Mouse (Mus musculus): ENCODE data around the gene Jag1.

The Jag1 gene

DNA sequence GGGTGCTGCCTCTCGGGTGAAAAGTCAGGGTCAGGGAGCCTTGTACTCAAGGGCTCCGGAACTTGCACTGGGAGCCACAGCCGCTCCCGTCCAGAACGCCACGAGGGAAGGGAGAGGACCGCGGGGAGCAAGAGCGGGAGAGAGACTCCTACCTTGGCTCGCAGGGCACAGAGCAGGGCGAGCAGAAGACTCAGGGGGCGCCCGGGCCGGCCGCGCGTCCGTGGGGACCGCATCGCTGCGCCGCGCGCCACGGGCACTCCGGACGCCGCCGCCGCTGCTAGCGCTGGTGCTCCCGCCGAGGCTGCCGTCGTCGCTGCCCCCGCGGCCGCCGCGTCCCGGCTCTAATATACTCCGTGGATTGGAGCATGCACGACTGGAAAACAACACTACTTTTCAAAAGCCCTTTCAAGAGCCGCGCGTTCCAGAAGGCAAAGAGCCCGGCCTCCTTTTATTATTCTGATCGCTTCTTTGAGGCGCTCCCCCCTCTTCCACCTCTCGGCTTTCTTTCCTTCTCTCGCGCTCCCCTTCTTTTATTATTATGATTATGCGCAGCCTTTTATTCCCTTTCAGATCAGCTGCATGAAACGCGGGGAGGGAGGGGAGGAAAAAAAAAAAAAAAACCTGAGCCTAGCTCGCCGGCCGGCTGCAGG, at the start of gene Jag1:
TSS of gene Jag1 (minus strand) at position 620 of the 650 bp plus-strand sequence.
- DNase-seq (ENCODE audit: low spot score): peak; percentile 32

DNA sequence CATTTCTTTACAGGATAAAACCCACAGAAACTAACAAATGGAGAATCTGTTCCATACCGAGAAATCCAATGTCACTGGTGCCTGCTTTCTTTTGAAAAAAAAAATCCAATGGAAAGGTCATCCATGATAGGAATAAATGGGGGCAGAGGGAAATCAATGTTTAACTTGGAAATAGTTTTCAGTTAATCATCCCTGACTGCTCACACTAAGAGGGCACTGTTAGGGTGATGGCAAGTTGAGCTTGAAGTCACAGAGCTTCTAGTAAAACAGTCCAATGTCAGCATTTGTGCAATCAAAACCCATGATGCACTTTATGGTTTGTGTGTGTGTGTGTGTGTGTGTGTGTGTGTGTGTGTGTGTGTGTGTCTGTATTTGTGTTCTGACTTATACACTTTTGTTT, 39.6 kb upstream of the Jag1 start:
- no peak for DNase-seq (ENCODE audit: low spot score)

DNA sequence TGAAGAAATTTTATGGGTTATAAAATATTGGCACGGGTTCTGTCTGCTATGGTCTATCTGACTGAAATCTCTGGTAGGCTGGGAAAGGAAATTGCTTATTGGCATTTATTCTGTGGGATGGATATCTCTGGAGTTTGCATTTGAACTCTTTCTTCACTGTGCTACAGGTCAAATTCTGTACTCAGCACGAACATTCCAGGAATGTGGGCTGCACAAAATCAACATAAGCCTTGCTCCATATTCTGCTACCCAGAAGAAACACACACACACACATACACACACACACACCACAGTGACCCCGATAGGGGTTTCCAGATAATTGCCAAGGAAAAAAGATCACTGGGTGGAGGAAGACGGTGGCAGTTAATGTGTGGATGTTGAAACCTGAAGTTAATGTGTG, 37.4 kb upstream of the Jag1 start:
- peak; percentile 37 for DNase-seq (ENCODE audit: low spot score)

DNA sequence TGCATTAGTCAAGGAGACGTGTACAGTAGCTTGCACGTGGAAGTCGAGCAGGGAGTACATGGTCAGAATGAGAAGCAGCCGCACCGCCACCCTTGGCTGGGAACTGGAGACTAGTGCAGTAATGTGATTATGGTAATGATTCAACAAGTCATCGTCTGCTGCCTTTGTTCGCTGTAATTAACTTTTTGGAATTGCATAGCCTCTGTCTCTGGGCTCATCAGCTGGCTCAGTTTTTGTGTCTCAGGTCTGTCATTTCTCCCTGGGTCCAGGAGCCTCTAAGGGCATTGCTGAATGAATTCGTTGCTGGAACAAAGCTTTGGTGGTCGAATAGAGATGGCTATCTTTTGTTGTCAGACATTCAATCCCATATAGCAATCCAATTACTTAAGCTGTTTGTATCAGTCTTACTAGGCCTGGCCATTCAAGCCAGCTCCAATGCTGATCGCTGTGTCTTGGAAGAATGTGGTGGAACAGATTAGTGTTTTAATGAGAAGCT, 36.8 kb upstream of the Jag1 start:
- DNase-seq (ENCODE audit: low spot score): no peak

DNA sequence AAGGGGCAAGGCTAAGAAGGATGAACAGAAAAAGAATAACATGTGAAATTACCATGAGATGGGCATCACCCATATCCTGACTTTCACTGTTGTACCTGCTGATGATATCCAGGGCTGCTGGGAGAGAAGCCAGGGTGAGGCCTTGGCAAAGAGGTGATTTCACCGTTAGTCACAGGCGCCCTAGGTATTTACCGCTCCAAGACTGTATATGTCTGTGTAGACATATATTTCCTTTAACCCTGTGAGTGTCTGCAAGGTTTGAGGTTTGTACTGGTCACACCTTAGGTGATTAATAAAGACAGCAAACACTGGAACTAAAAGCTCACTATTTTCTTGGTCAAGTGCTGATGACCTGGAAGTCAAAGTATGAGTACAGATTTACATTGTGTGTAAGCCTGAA, 34.5 kb upstream of the Jag1 start:
- DNase-seq (ENCODE audit: low spot score): no peak

DNA sequence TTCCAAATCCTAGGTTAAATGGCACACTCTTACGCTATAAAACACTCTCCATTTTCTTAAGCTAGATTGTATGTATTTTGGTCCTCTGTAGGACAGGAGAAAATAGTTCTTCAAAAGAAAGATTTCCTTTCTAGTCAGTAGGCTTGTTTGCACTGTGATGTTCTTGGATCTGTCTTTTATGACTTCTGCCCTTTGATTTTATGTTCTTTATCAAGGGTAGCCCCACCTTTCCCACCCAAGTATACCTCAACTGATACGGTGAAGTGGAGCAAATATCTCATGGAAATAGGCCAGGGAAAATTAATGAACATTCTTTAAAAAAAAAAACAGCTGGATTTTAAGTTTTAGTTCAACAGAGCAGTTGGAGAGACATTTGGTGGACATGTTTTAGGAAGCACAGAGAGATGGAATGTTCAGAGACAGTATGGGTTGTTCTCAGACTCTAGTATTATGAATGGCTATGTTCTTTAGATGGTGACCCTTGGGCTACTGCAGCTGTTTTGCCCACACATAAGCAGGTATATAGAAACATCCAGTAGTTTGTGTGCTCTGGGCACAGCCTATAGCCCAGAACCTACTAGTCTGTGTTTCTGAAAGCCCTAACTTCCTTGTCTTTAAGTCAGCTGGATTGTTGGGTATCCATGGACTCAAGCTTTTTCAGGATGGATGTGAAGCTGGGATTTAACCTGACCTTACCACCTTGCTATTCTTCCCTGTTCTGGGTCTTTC, 30.7 kb upstream of the Jag1 start:
- DNase-seq (ENCODE audit: low spot score): no peak

DNA sequence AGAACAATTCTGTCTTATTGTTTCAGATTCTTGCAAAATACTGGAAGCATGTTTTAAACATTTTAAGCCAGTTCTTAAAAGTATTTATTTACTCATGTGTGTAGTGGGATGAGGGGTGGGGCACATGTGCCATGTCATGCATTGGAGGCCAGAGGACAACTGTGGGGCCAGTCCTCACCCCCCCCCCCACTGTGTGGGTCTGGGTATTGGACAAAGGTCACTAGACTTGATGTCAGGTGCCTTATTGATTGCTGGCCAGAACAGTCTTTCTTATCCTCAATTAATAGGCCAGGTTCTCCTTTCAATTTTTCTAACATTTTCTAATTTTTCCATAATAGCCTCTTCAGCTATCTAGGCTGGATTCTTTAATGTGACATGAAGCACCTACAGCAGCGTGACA, 21.6 kb upstream of the Jag1 start:
- DNase-seq (ENCODE audit: low spot score): no peak

DNA sequence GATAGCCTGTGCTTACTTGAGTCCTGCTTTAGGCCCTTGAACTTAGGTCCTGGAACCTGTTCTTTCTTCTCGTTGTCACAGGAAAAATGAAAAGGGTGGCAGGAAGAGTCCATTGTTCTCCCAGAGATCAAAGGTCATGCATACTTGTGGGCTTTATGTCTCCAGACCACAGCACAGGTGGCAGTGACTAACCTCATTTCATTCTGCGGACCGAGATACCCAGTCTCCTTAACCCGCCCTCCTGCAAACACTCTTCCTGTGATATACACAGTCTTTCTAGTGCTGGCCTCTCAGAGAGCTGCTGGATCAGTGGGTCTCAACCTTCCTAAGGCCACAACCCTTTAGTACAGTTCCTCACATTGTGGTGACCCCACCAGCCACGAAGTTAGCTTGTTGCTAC, 17.6 kb upstream of the Jag1 start:
- no peak for DNase-seq (ENCODE audit: low spot score)

DNA sequence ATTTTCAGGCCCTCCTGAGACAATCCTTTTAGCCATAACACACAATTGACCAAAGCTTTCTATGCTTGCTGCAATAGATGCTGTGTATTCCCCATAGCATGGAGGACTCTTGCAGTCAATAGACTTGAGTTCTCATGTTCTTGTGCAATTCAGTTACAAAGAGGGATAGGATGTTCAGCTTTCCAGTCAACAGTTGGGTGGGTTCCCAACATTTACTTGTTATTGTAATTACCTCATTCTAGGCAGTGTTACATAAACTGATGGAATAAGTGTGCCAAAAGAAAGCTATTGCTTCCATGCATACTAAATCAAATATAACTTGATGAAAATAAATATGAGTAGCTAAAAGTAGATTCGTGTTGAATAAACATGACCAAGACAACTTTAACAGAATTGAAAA, 8.4 kb upstream of the Jag1 start:
- DNase-seq (ENCODE audit: low spot score): no peak

DNA sequence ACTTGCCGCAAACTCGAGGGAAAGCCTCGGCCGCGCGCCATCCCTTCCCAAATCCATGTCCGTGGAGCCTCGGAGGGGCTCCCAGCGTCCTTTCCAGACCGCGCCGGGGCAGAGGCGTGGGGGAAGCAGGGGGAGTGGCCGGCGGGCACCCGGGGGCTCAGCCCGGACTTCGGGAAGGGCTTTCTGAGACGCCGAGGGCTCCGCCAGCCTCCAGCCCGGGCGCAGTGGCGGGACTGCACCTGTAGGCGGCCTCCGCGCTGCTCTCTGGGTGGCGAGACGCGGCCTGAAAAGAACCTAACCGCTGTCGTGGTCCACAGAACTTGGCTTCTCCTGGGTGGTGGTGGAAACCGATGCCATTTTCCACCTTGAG, 862 bp upstream of the Jag1 start:
- peak; percentile 84 for DNase-seq (ENCODE audit: low spot score)

DNA sequence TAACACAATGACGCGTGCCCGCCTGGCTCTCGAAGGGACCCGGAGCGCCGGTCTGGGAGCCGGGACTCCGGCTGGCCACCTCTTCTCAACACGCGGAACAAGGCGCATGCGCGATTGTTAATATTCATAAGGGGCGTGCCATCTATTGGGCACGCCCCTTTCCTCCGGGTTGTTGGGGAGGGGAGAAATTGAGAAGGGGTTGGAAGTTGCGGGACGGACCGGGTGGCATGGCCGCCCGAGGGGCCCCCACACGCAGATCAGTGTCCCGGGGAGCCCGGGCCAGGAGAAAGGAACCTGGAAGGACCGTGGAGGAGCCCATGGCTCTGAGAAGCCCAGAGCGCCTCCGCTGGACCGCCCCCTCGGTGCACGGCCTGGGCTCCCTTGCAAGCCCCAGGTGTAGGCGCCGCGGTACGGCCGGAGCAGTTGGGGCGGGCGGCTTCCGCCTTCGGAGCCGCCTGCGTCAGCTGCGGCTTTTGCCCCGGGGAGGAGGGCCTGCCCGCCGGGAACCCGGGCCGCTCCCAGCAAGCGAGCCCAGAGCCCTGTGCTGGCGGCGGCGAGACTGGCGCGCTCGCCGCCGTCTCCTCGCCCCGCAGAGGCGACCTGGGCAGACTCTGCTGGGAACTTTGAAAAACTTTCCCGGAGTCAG, 354 bp upstream of the Jag1 start:
- DNase-seq (ENCODE audit: low spot score): peak; percentile 92

DNA sequence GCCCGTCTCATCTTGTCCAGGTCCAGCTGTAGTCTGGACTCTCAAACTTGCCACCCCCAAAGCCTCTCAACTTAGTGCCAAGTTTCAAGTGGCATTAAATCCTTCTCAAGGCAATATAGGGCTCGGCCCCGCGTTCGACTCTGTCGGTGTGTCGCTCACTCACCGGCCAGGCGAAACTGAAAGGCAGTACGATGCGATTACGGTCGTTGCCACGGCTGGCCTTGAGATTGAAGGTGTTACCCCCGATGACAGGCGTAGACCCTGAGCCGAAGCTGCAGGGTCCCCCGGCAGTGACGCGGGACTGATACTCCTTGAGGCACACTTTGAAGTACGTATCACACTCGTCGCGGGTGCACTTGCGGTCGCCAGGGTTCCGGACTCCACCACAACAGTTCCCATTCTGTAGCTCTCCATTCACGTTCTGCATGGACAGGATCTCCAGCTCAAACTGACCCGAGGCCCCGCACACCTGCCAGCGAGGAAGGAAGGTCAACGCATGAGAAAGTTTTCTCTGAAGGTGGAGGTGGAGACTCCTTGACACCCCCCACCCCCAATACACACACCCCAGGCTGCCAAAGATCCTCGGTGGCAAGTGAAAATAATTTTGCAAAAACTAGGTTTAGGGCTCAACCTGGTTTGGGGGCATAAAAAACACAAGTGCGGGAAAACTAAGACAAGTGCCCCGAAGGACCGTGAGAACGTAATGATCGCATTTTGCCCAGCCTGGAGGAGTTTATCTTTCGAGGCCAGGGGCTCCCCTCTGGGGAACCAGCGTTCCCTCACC, 1.0 kb downstream of the Jag1 start:
- no peak for DNase-seq (ENCODE audit: low spot score)

DNA sequence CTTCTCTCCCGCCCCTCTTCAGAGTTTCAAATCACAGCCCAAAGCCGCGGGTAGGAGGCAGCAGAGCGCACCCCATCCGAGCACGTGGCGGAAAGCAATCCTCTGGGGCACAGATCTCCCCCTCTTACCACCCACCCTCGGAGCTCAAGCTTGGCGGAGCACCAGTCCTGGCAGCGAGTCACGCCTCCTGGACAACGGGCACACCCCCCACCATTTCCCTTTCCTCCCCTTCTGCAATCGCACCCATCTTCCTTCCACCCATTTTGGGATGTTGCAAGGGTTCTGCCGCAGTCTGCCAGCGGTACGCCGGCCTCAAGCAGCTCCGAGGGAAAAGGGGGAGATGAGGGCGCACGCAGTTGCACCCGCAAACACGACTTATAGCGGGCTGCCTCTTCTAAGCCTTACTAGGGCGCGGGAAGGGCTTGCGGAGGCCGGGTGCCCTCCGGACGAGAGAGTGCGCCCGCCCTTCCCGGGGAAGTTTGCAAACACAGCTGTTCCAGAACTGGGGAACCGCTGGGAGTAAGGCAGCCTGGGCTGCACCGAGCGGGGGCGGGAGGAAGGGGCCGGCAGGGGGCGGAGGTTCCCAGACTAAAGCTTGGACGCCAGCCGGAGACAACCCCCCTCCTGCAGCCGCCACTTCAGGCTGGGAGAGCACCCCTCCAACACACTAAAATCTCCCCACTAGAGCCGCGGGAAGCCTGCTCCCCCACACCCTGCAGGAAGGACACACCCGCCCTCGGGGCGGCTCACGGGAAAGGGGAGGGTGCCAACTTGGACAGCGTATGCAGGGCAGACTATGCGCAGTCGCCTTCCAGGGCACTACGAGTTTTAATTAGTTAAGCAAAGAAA, 2.0 kb downstream of the Jag1 start:
- DNase-seq (ENCODE audit: low spot score): peak; percentile 69

DNA sequence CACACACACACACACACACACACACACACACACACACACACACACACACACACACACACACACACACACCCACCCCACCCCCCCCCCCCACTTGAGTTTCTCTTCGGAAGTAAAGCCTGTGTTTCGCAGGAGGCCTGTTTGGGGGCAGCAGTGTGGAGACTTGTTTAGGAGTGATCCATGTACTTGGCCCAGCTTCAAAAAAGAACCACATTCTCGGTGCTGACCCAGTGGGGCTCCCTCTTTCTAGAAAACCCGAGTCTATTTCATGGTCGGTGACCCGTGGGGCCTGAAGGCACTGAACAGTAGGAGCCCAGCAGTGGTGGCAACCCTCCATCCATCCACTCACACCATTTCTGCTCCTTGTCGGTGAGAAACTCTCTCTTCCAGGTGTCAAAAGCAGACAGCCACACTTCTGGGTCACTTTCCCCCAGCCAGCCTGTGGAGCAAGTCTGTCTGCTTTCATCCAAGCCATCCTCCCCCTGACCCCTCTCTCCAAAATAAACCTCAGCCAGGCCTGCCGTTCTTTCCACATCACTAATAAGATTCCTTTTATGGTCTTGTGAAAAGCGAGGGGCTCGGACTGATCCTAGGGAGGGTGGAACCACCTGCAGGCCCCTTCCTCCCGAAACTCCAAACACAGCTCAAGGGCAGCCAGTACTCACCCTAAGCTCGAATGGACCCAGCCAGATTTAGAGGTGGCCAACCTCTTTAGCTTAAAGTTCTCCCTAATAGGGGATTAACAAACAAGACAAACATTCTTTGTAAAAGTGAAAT, 3.0 kb downstream of the Jag1 start:
- DNase-seq (ENCODE audit: low spot score): no peak

DNA sequence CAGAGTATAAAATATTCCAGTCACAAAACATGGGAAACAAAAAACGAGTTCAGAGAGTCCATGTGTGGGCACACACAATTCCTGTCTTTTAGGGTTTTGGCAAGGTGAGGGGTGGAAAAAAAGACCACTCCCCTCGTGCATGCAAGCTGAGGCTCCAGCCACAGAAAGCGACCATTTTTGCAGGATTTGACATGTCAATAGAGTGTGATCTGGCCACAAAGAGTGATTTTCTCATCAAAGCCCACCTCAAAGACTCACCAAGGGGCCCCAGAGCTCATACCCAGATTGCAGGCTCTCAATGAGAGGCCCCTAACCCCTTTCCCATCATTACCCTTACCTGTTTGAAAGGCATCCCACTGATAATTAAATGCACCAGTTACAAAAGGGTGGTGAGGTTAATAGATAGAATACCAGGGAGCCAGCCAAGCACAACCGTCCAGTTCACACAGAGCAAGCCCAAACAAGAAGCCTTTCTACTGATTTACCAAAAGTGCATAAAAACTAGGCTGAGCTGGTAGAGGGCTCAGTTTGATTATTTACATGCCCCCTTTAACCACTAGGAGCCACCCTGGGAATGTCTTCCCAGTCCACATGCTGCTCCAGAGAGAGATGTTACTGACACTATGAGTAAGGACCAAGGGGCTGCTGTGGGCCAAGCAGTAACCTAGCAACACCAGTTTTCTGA, 6.1 kb downstream of the Jag1 start:
- DNase-seq (ENCODE audit: low spot score): no peak

DNA sequence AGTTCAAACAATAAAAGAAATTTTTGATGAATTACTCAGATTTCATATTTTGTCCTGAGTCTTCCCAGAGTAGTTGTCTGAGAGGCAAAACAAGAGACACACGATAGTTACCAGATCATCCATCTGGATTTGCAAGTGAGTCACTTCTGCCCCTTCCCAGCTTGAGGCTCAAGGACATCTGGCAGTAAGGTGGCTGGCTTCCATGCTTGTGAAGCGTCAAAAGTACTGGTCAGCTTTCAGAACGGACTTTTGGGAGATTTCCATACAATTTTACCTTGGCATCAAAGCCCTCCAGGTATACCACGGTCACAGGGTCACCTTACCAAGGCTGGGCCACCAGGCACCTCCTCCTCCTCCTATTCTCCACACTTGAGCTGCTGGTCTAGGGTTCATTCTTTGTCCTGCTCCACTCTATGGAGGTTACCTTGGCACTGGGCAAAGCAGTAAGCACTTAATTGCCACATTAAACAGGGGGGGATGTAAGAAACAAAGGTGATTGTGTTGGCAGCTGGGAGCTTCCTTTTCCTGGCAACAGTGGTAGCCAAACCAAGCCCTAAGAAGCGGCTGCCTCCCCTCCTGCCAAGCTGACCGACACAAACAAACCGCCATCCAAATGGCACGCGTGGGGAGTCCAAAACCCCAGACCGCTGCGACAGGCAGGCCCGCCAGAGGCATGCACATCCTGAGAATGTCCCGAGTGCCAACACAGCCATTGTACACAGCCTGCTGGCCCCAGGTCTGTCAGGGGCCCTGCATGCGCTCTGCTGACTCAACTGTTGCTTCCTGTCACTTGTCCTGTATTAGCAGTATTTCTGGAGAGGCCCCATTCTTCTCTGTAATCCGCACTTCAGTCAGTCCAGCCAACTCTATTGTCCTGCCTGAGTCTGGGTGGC, 6.9 kb downstream of the Jag1 start:
- no peak for DNase-seq (ENCODE audit: low spot score)

DNA sequence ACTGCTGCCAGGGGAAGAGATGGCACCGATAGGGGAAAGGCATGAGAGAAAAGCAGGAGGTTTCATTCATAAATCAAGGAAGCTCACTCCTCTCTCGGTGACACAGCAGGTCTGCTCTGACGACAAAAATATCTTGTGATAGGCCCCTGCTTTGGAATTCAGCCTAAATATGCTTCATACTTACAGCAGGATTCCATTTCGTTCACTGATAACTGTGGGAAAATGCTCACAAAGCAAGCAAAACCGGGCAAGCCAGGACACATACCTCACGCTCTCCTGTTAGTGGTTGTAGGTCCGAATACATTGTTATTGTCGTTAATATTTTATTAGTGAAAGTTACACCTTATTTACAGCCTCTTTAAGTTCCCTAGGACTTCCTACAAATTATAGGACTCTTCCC, 8.5 kb downstream of the Jag1 start:
- DNase-seq (ENCODE audit: low spot score): no peak

DNA sequence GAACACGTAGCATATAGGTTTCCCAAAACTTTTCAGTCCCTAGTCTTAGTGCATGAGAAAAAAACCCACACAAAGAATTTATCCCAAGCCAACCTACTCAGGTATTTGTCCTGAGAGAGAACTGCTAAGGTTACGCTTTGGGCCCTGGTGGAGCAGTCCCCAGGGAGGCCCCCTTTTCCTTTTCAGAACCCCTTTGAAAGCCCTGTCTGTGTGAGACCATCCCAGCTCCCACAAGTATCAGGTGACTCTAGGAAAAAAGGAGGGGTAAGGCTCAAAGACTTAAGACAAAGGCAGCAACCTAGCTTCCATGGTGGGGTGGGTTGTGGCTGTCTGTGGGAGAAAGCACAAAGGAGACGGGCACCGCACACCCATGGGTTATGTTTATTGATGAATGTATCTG, 9.2 kb downstream of the Jag1 start:
- DNase-seq (ENCODE audit: low spot score): no peak

DNA sequence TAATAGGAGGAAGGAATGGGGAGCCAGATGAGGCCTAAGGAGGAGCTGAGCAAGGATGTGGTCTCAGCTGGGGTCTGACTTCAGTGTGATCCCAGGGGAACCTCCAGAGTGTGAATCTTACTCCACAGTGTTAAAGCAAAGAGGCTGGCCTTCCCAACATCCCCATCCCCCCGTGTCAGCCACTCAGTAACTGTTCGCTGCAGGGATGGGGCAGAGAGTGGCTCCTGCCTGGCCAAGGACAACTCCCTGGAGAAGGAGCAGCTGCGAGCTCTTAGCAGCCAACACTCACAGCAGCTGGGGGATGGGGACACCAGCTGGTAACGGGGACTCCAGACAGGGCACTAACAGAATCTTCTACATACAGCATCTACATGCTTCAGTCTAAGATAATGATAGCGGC, 15.4 kb downstream of the Jag1 start:
- DNase-seq (ENCODE audit: low spot score): no peak
